In genomic region chr2:9926194-9926904, GRCm38 (mm10) we compare ENCODE assay signal across 13 mouse cellular contexts. TPM values are rescaled to one million over a fixed set of nuclear protein-coding genes. Genes with fewer than 3 reads are reported as not detected.
DNase-seq lines count a peak whose midpoint lies in the region; ATAC-seq and TF ChIP-seq lines count a peak whose summit lies in the region.
"Had no signal": no experiment of that assay in that cellular context is flagged by ENCODE, and none has a peak within 500 bp of the region (broad histone marks: within the 10 kb centered on the region; RNA-seq: fewer than 3 reads in every experiment).

No protein-coding gene starts in this region.

- POLR2A ChIA-PET in Patski (lab: Charles Lee) = no interaction called here

- H3K4me1 ChIP-seq in kidney, embryonic 14.5 days (ENCODE audit: control insufficient read depth, insufficient read depth, low read length) = no peaks in the 10 kb centered on the region
- H3K4me1 ChIP-seq in forebrain, embryonic 13.5 days = peaks cover 13% of the 10 kb centered on the region

- H3K9me3 ChIP-seq in kidney, embryonic 14.5 days (ENCODE audit: control insufficient read depth, low read length) = no peaks in the 10 kb centered on the region
- H3K9me3 ChIP-seq in forebrain, embryonic 13.5 days (replicated peaks) = no peaks in the 10 kb centered on the region
- H3K9me3 ChIP-seq: heart, embryonic 13.5 days; neural tube, embryonic 15.5 days had no signal

- H3K4me2 ChIP-seq in kidney, embryonic 14.5 days (replicated peaks; ENCODE audit: low read depth, low read length) = no peak overlapping the region
- H3K4me2 ChIP-seq in forebrain, embryonic 13.5 days = no peak overlapping the region
- H3K4me2 ChIP-seq: heart, embryonic 13.5 days; neural tube, embryonic 15.5 days had no signal

- no peak for DNase-seq in kidney, postnatal 14 days
- DNase-seq in Patski (ENCODE audit: low read depth, low spot score) = no peak
- no peak for DNase-seq in adrenal gland, postnatal 25 days
- DNase-seq in cerebellum, adult 9-10 months = no peak
- DNase-seq in adrenal gland, postnatal 36 days = no peak
- DNase-seq: adrenal gland, postnatal 10 days; lung, postnatal 10 days had no signal

- H3K4me3 ChIP-seq in kidney, embryonic 14.5 days (ENCODE audit: low read length) = no peak overlapping the region
- no peak overlapping the region for H3K4me3 ChIP-seq in forebrain, embryonic 13.5 days
- H3K4me3 ChIP-seq: heart, embryonic 13.5 days; neural tube, embryonic 15.5 days had no signal

- 0 out of 2 replicates have a peak overlapping the region, but pooled peaks have one; percentile 14 for H3K27ac ChIP-seq in kidney, embryonic 14.5 days (ENCODE audit: low read depth, low read length)
- no peak overlapping the region for H3K27ac ChIP-seq in forebrain, embryonic 13.5 days
- H3K27ac ChIP-seq: heart, embryonic 13.5 days; neural tube, embryonic 15.5 days had no signal

- in situ Hi-C loops in Patski (cut with MboI; ENCODE audit: low pct_unique_long_range_greater_than_20kb) = no loop called here

- no peak for ATAC-seq in kidney, embryonic 14.5 days (ENCODE audit: low FRiP score, low TSS enrichment)
- peak; percentile 21 for ATAC-seq in Patski
- peak; percentile 48; the same call in 1 of the 2 replicates for ATAC-seq in forebrain, embryonic 13.5 days
- peak; percentile 40; the same call in 1 of the 2 replicates for ATAC-seq in megakaryocyte, adult 5-6 weeks (ENCODE audit: poor library complexity, severe bottlenecking)

- TF ChIP-seq CTCF in Patski (IDR thresholded peaks at IDR 0.05) = no peak

- CTCF ChIA-PET in Patski (lab: Charles Lee) = interaction anchor here (1.0 kb wide), 1 partner anchor 10 kb away, joined by 4 read pairs; no protein-coding TSS in a partner anchor

- 50% methylated on average over 7 of the region's 7 CpGs for WGBS in kidney, embryonic 14.5 days
- 23% methylated on average over 7 of the region's 7 CpGs for WGBS in forebrain, embryonic 13.5 days

- no peaks in the 10 kb centered on the region; the same call in 1 of the 2 replicates for H3K36me3 ChIP-seq in kidney, embryonic 14.5 days (ENCODE audit: control insufficient read depth, insufficient read depth, low read length)
- no peaks in the 10 kb centered on the region for H3K36me3 ChIP-seq in forebrain, embryonic 13.5 days (ENCODE audit: poor library complexity, severe bottlenecking)

- H3K9ac ChIP-seq in kidney, embryonic 14.5 days (ENCODE audit: low read depth, low read length) = no peak overlapping the region
- H3K9ac ChIP-seq in forebrain, embryonic 13.5 days = no peak overlapping the region
- H3K9ac ChIP-seq: heart, embryonic 13.5 days; neural tube, embryonic 15.5 days had no signal

- no peaks in the 10 kb centered on the region for H3K27me3 ChIP-seq in kidney, embryonic 14.5 days (ENCODE audit: control insufficient read depth, insufficient read depth, low read length)
- no peaks in the 10 kb centered on the region for H3K27me3 ChIP-seq in Patski
- H3K27me3 ChIP-seq in forebrain, embryonic 13.5 days = peaks cover 9% of the 10 kb centered on the region; the same call in 1 of the 2 replicates
- H3K27me3 ChIP-seq: heart, embryonic 13.5 days; neural tube, embryonic 15.5 days had no signal

RNA-seq across cellular contexts. Expression of gene Gata3, which starts 36.5 kb away (rescaled TPM):
- 59.7 and 87.4 TPM in 2 replicates for polyA plus RNA-seq in kidney, embryonic 14.5 days (2014; fragmentation: Nextera tagmentation; extraction: Ambion mirVana)
- polyA plus RNA-seq in Patski (2021) = 0.83 TPM
- 1.4 and 3.3 TPM in 2 replicates for polyA plus RNA-seq in forebrain, embryonic 13.5 days (2015; fragmentation: Nextera tagmentation; extraction: Ambion mirVana)
- total RNA-seq in megakaryocyte, adult 5-6 weeks (2015) = 0.45 and 0.98 TPM in 2 replicates
- total RNA-seq in megakaryocyte, adult 5-6 weeks (2017) = 0.49 and 1.2 TPM in 2 replicates
- 17.2 and 25.5 TPM in 2 replicates for total RNA-seq in adrenal gland, postnatal 25 days (2021)
- 10 to 100 TPM; 12.8 to 13.5 TPM for total RNA-seq in adrenal gland, postnatal 36 days (2021)

RNA-seq across cellular contexts. Expression of gene 9230102O04Rik, which starts 37.0 kb away (rescaled TPM):
- polyA plus RNA-seq in kidney, embryonic 14.5 days (2014; fragmentation: Nextera tagmentation; extraction: Ambion mirVana) = 5.0 and 6.4 TPM in 2 replicates
- not detected for polyA plus RNA-seq in Patski (2021)
- not detected in 2 replicates for polyA plus RNA-seq in forebrain, embryonic 13.5 days (2015; fragmentation: Nextera tagmentation; extraction: Ambion mirVana)
- not detected in 2 replicates for total RNA-seq in megakaryocyte, adult 5-6 weeks (2015)
- not detected in 2 replicates for total RNA-seq in megakaryocyte, adult 5-6 weeks (2017)
- not detected in 2 replicates for total RNA-seq in adrenal gland, postnatal 25 days (2021)
- not detected for total RNA-seq in adrenal gland, postnatal 36 days (2021)
- total RNA-seq: adrenal gland, postnatal 10 days had no signal
- polyA plus RNA-seq: heart, embryonic 13.5 days; testis, adult 2 months had no signal

RNA-seq across cellular contexts. Expression of gene 4930412O13Rik, which starts 45.3 kb away (rescaled TPM):
- polyA plus RNA-seq in kidney, embryonic 14.5 days (2014; fragmentation: Nextera tagmentation; extraction: Ambion mirVana) = 3.7 and 4.4 TPM in 2 replicates
- not detected for polyA plus RNA-seq in Patski (2021)
- polyA plus RNA-seq in forebrain, embryonic 13.5 days (2015; fragmentation: Nextera tagmentation; extraction: Ambion mirVana) = not detected in 2 replicates
- total RNA-seq in megakaryocyte, adult 5-6 weeks (2015) = not detected in 2 replicates
- total RNA-seq in megakaryocyte, adult 5-6 weeks (2017) = not detected in 2 replicates
- 2.5 and 2.6 TPM in 2 replicates for total RNA-seq in adrenal gland, postnatal 25 days (2021)
- total RNA-seq in adrenal gland, postnatal 36 days (2021) = under 1 TPM; 0.26 to 0.76 TPM
